Mouse (Mus musculus) liver, embryonic 14.5 days (tissue): ENCODE results near the gene Me3.

Experiments used
- CTCF ChIP-seq: IDR thresholded peaks from 2 replicates; pipeline ENCODE4 v1.5.1; 2016; ENCODE audit warnings: antibody characterized with exemption, low read depth, control low read depth
- EP300 ChIP-seq: IDR thresholded peaks from 2 replicates; pipeline ENCODE4 v1.6.1; 2016; ENCODE audit warnings: antibody characterized with exemption, low read depth

GRCm38 (mm10) chr7:89728393-89728792, 96.2 kb downstream of the Me3 start:
- TF ChIP-seq EP300, result no peak
- no peak for TF ChIP-seq CTCF
